Mouse (Mus musculus) limb, embryonic 12.5 days (tissue): Measurements from ENCODE around the gene B4galnt2. TPM values are rescaled to one million over a fixed set of nuclear protein-coding genes. Genes with fewer than 3 reads are reported as not detected.

Source experiments
- ATAC-seq: fragments of 200-750 bp; cut with Nextera tagmentation; 2 replicates; pipeline ENCODE4 v1.8.0; 2017; ENCODE audit warnings: low read depth, moderate TSS enrichment; ENCODE audit not compliant: insufficient number of reproducible peaks, insufficient read depth, low FRiP score, low TSS enrichment
- H3K27ac ChIP-seq: fragments of 300-500 bp; sonication (generic); 2 replicates; pipeline ENCODE4 v1.5.1; 2016; ENCODE audit warnings: mild to moderate bottlenecking, moderate library complexity
- H3K27me3 ChIP-seq: fragments of 300-500 bp; sonication (generic); 2 replicates; pipeline ENCODE4 v1.6.1; 2016; ENCODE audit warnings: mild to moderate bottlenecking, moderate library complexity
- H3K36me3 ChIP-seq: fragments of 300-500 bp; sonication (generic); 2 replicates; pipeline ENCODE4 v1.6.1; 2016; ENCODE audit warnings: mild to moderate bottlenecking, moderate library complexity
- H3K4me1 ChIP-seq: fragments of 300-500 bp; sonication (generic); replicated peaks from 2 replicates; pipeline ENCODE4 v1.6.1; 2016
- H3K4me2 ChIP-seq: fragments of 300-500 bp; sonication (generic); 2 replicates; pipeline ENCODE4 v1.6.1; 2016; ENCODE audit warnings: mild to moderate bottlenecking, moderate library complexity
- H3K4me3 ChIP-seq: fragments of 300-500 bp; sonication (generic); replicated peaks from 2 replicates; pipeline ENCODE4 v1.5.1; 2016; ENCODE audit warnings: mild to moderate bottlenecking
- H3K9ac ChIP-seq: fragments of 300-500 bp; sonication (generic); replicated peaks from 2 replicates; pipeline ENCODE4 v1.6.1; 2016; ENCODE audit warnings: mild to moderate bottlenecking, moderate library complexity
- H3K9me3 ChIP-seq: fragments of 300-500 bp; sonication (generic); 2 replicates; pipeline ENCODE4 v1.6.1; 2016; ENCODE audit warnings: mild to moderate bottlenecking, moderate library complexity
- WGBS: fragments of 180-500 bp; shearing (Covaris S2); methylation state at CpG from one replicate; pipeline ENCODE4 v1.1.7; 2016; 5-methylcytosine and 5-hydroxymethylcytosine counted together
- polyA plus RNA-seq: library from polyadenylated mRNA; unstranded; fragments of >200 nt; fragmentation: Nextera tagmentation; extraction: Ambion mirVana; gene quantifications from 2 replicates; pipeline ENCODE4 v1.2.1, GENCODE M21; 2016

Gene B4galnt2
- polyA plus RNA-seq, 1 experiment from 2014 or later = not detected

DNA sequence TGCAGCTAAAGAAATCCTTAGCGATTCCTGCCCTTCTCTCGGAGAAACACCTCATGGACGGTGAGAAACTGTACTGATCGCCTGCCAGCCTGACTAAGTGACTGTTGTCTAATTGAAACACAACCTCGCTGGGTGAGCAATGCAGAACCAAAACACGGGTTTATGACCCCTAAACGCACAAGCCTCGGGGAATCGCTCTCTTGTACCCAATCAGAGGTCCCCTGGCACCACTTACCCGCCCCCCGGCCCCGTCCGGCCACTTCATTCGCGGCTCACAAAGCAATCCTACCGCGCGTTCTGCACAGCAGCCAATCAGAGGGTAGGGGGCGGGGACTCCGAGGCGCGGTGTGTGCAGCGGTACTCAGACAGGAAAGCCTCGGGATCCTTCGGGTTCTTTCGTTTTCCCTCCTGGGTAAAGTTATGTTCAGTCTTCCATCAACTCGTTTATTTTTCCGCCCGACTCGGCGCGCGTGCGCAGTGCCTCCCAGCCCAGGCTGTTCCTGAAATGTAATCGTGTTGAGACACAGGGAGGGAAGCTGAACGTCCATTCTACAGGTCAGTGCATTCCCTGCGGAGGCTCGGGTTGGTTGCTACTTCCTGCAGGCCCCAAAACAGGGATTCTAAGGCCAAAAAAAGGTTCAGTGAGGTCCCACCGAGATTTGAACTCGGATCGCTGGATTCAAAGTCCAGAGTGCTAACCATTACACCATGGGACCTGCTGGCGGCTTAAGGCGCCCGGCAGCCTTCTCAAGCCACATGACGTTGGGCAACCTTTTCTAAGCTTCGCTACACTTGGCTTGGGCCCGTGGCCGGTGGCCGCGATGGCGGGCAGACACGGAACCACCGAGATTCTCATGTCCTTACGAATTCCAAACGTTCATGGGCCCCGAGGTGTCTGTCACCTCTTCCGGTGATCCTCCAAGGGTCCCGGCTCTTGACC lies 55.9 kb downstream of the B4galnt2 start:
- Histone ChIP-seq H3K4me2 (peak overlapping the region; percentile 75), H3K36me3 (no peaks in the 10 kb centered on the region), H3K27ac (peak overlapping the region; percentile 95), H3K9ac (peak overlapping the region; percentile 60), H3K4me3 (peak overlapping the region; percentile 71), H3K4me1 (peaks cover 15% of the 10 kb centered on the region), H3K9me3 (no peaks in the 10 kb centered on the region), H3K27me3 (no peaks in the 10 kb centered on the region)
- ATAC-seq = peak; percentile 98
- under 1% methylated on average over 58 of the region's 58 CpGs for WGBS

DNA sequence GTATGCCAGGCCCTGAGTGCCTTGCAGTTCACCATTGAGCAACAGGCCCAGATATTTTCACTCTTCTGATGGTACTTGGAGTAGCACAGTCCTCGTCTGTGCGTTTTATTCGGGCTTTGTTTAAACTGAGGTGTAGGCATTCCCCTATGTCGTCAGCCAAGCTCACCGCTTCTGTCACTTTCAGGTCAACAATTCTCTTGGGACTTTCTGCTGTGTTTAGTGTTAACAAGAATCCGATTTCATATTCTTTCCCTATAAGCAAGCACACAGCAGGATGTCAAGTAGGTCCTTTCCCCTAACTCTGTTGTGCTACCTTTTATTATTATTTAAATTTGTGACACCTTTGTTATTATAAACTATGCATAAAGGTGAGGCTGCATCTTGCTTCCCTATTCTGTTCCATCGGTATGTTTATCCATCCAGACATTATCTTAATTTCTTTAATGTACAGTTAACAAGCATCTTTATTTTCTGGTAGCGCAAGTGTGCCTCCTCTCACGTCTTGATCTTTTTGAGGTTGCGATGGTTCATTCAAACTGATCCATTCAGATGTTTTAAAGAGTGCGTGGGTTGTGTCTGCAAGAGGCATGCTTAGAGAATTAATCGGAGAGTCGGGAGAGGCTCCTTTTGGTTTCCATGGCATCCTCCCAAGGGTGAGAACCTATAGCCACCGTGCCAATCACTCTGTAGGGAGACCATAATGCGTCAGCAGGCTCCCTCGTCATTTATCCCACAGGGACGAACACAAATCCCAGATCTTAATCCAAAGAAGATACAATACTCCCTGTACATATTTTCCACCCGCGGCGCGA lies 56.8 kb downstream of the B4galnt2 start:
- no peaks in the 10 kb centered on the region for H3K27me3 ChIP-seq
- H3K4me1 ChIP-seq = peaks cover 15% of the 10 kb centered on the region
- no peaks in the 10 kb centered on the region for H3K36me3 ChIP-seq
- H3K4me2 ChIP-seq = peak overlapping the region; percentile 75
- peak overlapping the region; percentile 71 for H3K4me3 ChIP-seq
- peak overlapping the region; percentile 95 for H3K27ac ChIP-seq
- no peaks in the 10 kb centered on the region for H3K9me3 ChIP-seq
- no peak for ATAC-seq
- H3K9ac ChIP-seq = peak overlapping the region; percentile 60
- 23% methylated on average over 21 of the region's 21 CpGs for WGBS

DNA sequence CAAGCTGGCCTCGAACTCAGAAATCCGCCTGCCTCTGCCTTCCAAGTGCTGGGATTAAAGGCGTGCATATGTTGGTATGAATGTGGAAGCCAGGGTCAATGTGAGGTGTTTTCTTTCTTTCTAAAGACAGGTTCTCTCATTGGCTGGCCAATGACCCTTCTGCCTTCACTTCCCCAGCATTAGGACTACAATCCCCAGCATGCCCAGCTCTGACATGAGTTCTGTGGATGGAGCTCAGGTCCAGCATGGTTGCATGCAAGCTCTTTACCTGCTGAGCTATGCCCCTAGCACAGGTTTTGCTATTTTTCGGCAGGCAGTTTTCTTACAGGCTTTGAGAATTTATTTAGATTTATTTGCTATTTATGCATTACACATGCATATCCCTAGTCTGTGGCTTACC lies 57.4 kb downstream of the B4galnt2 start:
- H3K27me3 ChIP-seq = no peaks in the 10 kb centered on the region
- peaks cover 15% of the 10 kb centered on the region for H3K4me1 ChIP-seq
- H3K36me3 ChIP-seq = no peaks in the 10 kb centered on the region
- no peaks in the 10 kb centered on the region for H3K9me3 ChIP-seq
- no peak overlapping the region for H3K27ac ChIP-seq
- no peak overlapping the region for H3K4me2 ChIP-seq
- H3K9ac ChIP-seq = no peak overlapping the region
- ATAC-seq = no peak
- WGBS = 72% methylated on average over 4 of the region's 4 CpGs
- H3K4me3 ChIP-seq = no peak overlapping the region

DNA sequence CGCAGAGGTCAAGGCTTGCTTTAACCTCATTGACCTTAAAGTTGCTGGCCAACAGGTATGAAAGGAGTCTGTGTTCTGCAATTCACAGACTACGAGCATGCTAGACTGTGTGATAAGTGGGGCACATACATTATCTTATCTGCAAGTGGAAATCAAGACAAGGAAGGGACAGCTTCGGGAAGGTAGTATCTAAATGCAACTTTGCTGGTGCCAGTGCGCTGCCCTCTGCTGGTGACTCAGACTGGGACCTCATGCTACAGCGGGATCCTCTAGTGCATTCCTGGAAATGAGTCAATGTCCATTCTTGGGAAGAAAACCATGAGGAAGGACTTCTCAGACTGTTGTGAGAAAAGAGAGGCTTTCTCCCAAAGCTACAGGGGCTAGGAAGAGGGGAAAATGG lies 61.0 kb downstream of the B4galnt2 start:
- Histone ChIP-seq H3K27ac (no peak overlapping the region), H3K27me3 (no peaks in the 10 kb centered on the region; the same call in 1 of the 2 replicates), H3K4me3 (no peak overlapping the region), H3K9me3 (no peaks in the 10 kb centered on the region), H3K4me1 (peaks cover 7% of the 10 kb centered on the region; the same call in 1 of the 2 replicates), H3K4me2 (no peak overlapping the region), H3K36me3 (no peaks in the 10 kb centered on the region), H3K9ac (no peak overlapping the region)
- ATAC-seq = no peak
- 62% methylated on average over 5 of the region's 5 CpGs for WGBS

DNA sequence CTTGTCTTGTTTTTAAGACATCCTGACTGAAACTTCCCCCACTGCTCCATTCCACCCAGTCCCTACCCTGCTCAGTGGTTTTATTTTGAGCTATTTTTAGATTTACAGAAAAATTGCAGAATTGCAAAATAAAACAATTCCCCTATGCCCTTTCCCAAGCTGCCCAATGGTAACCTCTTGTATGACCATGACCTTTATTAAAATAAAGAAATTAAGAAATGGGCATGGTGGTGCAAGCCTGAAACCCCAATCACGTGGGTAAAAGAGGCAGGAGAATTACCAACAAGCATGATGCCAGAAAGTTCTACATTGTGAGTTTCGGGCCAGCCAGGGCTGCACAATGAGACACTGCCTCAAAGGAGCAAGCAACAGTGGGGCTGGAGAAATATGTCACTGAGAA lies 63.8 kb downstream of the B4galnt2 start:
- Histone ChIP-seq H3K4me1 (no peaks in the 10 kb centered on the region), H3K9ac (no peak overlapping the region), H3K4me2 (no peak overlapping the region), H3K27ac (no peak overlapping the region), H3K4me3 (no peak overlapping the region), H3K9me3 (no peaks in the 10 kb centered on the region), H3K27me3 (no peaks in the 10 kb centered on the region; the same call in 1 of the 2 replicates), H3K36me3 (no peaks in the 10 kb centered on the region)
- no peak for ATAC-seq
- 69% methylated on average over 2 of the region's 2 CpGs for WGBS

DNA sequence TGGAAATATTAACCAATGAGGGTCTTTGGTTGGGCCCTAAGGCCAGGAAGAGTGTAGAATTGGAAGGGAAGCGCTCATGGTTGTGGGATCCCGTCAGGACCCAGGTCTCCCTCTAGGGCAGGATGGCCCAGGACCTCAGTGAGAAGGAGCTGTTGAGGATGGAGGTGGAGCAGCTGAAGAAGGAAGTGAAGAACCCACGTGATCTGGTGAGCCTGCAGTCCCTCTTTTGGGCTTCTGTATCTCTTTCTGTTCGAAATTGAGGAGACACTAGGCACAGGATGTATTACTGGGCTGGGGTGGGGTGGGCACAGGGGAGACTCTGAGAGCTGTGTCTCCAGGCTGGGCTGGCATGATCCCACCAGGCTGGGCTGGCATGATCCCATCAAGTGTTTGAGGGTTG lies 69.8 kb downstream of the B4galnt2 start:
- Histone ChIP-seq H3K4me2 (no peak overlapping the region), H3K9ac (no peak overlapping the region)
- ATAC-seq = no peak

DNA sequence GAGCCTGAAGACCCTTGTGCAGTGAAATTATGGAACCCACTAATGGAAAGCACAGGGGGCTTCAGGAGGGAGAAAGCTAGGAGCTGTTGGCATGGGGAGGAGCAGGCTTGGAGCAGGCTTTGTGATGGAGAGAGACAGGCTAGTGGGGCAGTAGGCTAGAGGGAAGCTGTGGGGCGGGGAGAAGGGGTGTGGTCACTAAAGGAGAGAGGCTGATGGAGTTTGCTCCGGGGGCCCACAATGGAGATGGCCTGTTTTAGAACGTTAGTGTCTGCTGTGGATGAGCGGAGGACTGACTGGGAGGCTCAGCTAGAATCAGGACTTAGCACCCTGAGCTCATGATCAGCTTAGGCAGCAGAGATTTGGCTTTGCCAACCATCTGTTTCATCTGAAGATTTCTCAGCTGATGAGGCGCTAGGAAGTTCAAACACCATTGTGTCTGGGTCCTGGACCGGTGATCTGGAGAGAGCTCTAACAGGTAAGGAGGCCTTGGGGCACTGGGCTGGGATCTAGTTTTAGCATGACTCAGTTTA lies 71.2 kb downstream of the B4galnt2 start:
- WGBS = 57% methylated on average over 6 of the region's 6 CpGs
- Histone ChIP-seq H3K27ac (no peak overlapping the region), H3K4me3 (no peak overlapping the region), H3K4me2 (no peak overlapping the region), H3K4me1 (peaks cover 11% of the 10 kb centered on the region), H3K9ac (no peak overlapping the region), H3K36me3 (no peaks in the 10 kb centered on the region), H3K27me3 (peaks cover 27% of the 10 kb centered on the region), H3K9me3 (no peaks in the 10 kb centered on the region)
- ATAC-seq = no peak

More for the DNA sequence above, 69.8 kb downstream of the B4galnt2 start:
- 70% methylated on average over 4 of the region's 4 CpGs for WGBS
- Histone ChIP-seq H3K9me3 (no peaks in the 10 kb centered on the region), H3K4me1 (peaks cover 11% of the 10 kb centered on the region), H3K27me3 (peaks cover 21% of the 10 kb centered on the region), H3K4me3 (no peak overlapping the region), H3K27ac (no peak overlapping the region), H3K36me3 (no peaks in the 10 kb centered on the region)

DNA sequence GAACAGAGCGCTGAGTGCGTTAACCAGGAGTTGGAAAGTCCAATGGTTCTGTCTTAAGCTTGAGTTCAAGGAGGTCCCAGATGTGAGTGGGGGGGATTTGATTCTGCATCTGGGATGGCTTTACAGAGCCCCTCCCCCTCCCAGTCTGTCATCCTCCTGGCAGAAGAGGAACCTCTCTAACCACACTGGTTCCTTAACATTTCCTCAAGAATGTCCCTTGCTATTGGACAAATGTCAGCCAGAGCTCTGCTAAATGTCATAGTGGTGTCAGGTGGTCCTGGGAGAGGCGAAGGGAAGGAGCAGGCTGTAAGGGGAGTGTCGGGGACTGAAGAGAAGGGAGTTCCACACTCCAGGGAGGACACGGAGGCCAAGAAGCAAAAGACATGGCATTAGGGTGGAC lies 71.7 kb downstream of the B4galnt2 start:
- Histone ChIP-seq H3K4me2 (no peak overlapping the region), H3K4me3 (no peak overlapping the region), H3K9ac (no peak overlapping the region), H3K27ac (no peak overlapping the region), H3K9me3 (no peaks in the 10 kb centered on the region), H3K27me3 (peaks cover 32% of the 10 kb centered on the region), H3K36me3 (no peaks in the 10 kb centered on the region), H3K4me1 (peaks cover 11% of the 10 kb centered on the region)
- 65% methylated on average over 5 of the region's 5 CpGs for WGBS
- ATAC-seq = no peak

DNA sequence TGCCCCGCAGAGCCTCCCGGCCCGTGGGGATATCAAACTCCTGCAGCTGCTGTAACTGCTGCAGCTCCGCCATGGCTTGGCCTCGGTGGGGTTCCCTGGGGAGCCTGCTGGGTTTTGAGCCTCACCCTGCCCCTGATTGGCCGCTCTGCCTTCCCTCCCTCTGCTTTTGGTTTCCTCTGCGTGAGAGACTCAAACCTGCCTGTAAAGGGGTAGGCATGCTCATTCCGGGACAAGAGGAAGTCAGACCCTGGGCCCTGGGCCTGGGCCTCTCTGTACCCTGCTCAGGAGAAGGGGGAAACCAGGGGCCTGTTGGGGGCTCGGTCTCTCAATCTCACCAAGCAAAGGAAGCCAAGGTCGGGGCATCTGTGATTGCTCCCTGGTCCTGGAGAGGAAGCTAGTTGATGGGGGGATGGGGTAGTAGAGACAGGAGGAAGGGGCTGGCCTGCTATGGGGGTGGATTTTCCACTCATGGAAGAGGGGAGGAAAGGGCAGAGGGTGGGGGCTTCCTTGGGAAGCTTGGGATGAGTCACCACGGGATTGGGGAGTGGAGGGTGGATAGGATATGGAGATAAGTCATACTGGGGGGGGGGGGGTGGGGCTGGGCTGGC lies 72.5 kb downstream of the B4galnt2 start, which contains the start of gene Abi3:
Gene Abi3, minus strand, starts transcription at position 403 of the 608 bp plus-strand sequence.
- no peak for ATAC-seq
- Histone ChIP-seq H3K4me3 (peak within 1 kb of the TSS; percentile 17), H3K36me3 (no peaks in the 10 kb centered on the region), H3K4me1 (peaks cover 15% of the 10 kb centered on the region), H3K27ac (0 out of 2 replicates have a peak within 1 kb of the TSS, but pooled peaks have one; percentile 1), H3K9me3 (no peaks in the 10 kb centered on the region), H3K4me2 (peak within 1 kb of the TSS; percentile 44), H3K27me3 (peaks cover 39% of the 10 kb centered on the region), H3K9ac (0 out of 2 replicates have a peak within 1 kb of the TSS, but pooled peaks have one; percentile 12)
- WGBS = 13% methylated on average over 11 of the region's 11 CpGs

DNA sequence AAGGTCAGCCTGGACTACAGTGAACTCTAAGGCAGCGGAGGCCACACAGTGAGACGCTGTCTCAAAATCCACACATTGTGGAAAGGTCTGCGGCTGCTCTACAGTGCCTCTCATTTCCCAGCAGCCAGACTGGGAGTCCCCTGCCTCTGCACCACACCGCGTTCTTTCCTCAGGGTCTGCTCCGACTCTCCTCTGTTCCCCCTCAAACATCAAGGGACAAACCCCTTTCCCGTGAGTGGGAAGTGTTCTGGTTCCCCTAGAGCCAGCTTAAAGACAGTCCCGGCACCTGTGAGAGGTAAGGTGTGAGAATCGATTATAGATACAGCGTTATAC lies 73.2 kb downstream of the B4galnt2 start:
- Histone ChIP-seq H3K4me3 (peak overlapping the region; percentile 17; the same call in 1 of the 2 replicates), H3K27ac (0 out of 2 replicates have a peak overlapping the region, but pooled peaks have one; percentile 1), H3K36me3 (no peaks in the 10 kb centered on the region), H3K27me3 (peaks cover 46% of the 10 kb centered on the region), H3K4me2 (peak overlapping the region; percentile 44), H3K9ac (0 out of 2 replicates have a peak overlapping the region, but pooled peaks have one; percentile 4), H3K4me1 (peaks cover 23% of the 10 kb centered on the region), H3K9me3 (no peaks in the 10 kb centered on the region)
- 65% methylated on average over 10 of the region's 10 CpGs for WGBS
- ATAC-seq = no peak
